Mouse (Mus musculus) heart, adult 2 months (tissue): ENCODE measurements at regions not wholly inside any gene's neighbourhood (a gene's known extent, or its start where the extent isn't known, plus 50 kb on each side); places are given as distances from the start of the nearest gene placed in this dataset.

Experiments
- CTCF ChIP-seq: fragments of 200-600 bp; IDR thresholded peaks from 2 replicates; pipeline ENCODE4 v1.8.1; 2022; ENCODE audit warnings: antibody characterized with exemption, mild to moderate bottlenecking, moderate library complexity
- EP300 ChIP-seq: fragments of 200-500 bp; IDR thresholded peaks from 2 replicates; pipeline ENCODE4 v1.6.1; 2011; ENCODE audit warnings: low read depth, low read length, control low read depth; ENCODE audit not compliant: insufficient read depth
- POLR2A ChIP-seq: fragments of 200-500 bp; IDR thresholded peaks from 2 replicates; pipeline ENCODE4 v1.6.1; 2011; ENCODE audit warnings: mild to moderate bottlenecking, low read depth, low read length, control low read depth; ENCODE audit not compliant: insufficient read depth

DNA sequence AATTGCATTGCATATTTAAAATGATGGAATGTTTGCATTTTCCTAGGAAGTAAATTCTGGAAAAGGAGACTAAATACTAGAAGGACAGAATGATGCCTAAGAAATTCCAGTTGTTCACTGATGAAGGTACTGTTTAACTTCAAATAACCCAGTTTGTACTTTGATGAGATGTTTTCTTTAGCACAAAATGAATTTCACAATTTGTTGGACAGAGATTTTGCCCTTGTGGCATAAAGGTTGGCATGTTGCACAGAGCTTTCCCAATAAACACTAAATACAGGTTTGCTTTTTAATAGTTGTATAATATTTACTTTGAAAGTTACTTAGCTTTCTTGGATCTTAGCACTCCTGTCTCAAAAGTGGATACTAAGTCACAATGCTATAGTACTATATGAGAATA, 181.6 kb downstream of the Gm10192 start:
- TF ChIP-seq CTCF = no peak
- TF ChIP-seq POLR2A = no peak
- no peak for TF ChIP-seq EP300
